Mouse (Mus musculus) CD4-positive, CD25-positive, alpha-beta regulatory T cell, adult 2 months (primary cell): ENCODE data around the gene Slc22a5.
"Not testable (repeated sequence)": the region's sequence is repeated elsewhere in the genome, so short reads cannot be mapped to it uniquely, and the experiment has no call there.

Experiments used
- DNase-seq: peaks from one replicate; pipeline ENCODE4 v3.0.0-alpha.2; 2012; ENCODE audit warnings: low read depth, low spot score

The Slc22a5 gene

GRCm38 (mm10) chr11:53891505-53892451 is at the start of gene Slc22a5:
Gene Slc22a5, minus strand, starts transcription at chr11:53891660.
- peak; percentile 99 for DNase-seq

- not testable (repeated sequence) for DNase-seq
These were observed 40.5 kb upstream of the Slc22a5 start for GRCm38 (mm10) chr11:53931944-53932318.

GRCm38 (mm10) chr11:53931091-53931943 is 39.9 kb upstream of the Slc22a5 start:
- peak; percentile 75 for DNase-seq

GRCm38 (mm10) chr11:53929741-53930140 is 38.3 kb upstream of the Slc22a5 start:
- no peak for DNase-seq

GRCm38 (mm10) chr11:53928585-53928984 is 37.1 kb upstream of the Slc22a5 start:
- DNase-seq, result no peak

- no peak for DNase-seq
These were observed 34.8 kb upstream of the Slc22a5 start for GRCm38 (mm10) chr11:53926303-53926702.

- no peak for DNase-seq
These were observed 27.4 kb upstream of the Slc22a5 start for GRCm38 (mm10) chr11:53918851-53919250.

- no peak for DNase-seq
These were observed 19.6 kb upstream of the Slc22a5 start for GRCm38 (mm10) chr11:53911011-53911410.

- DNase-seq, result no peak
These were observed 17.2 kb upstream of the Slc22a5 start for GRCm38 (mm10) chr11:53908686-53909085.

GRCm38 (mm10) chr11:53904534-53904925 is 13.1 kb upstream of the Slc22a5 start:
- no peak for DNase-seq

- DNase-seq, result no peak
These were observed 12.5 kb upstream of the Slc22a5 start for GRCm38 (mm10) chr11:53903781-53904533.

GRCm38 (mm10) chr11:53902741-53903140 is 11.3 kb upstream of the Slc22a5 start:
- DNase-seq, result no peak

- no peak for DNase-seq
These were observed 9.5 kb upstream of the Slc22a5 start for GRCm38 (mm10) chr11:53900991-53901390.

- no peak for DNase-seq
These were observed 8.5 kb upstream of the Slc22a5 start for GRCm38 (mm10) chr11:53899981-53900380.

GRCm38 (mm10) chr11:53899004-53899403 is 7.5 kb upstream of the Slc22a5 start:
- DNase-seq, result no peak

- peak; percentile 25 for DNase-seq
These were observed 5.5 kb upstream of the Slc22a5 start for GRCm38 (mm10) chr11:53896935-53897334.

GRCm38 (mm10) chr11:53893451-53893850 is 2.0 kb upstream of the Slc22a5 start:
- peak; percentile 13 for DNase-seq

- DNase-seq, result peak; percentile 84
These were observed 1.4 kb upstream of the Slc22a5 start for GRCm38 (mm10) chr11:53892716-53893416.

- peak; percentile 43 for DNase-seq
These were observed 455 bp downstream of the Slc22a5 start for GRCm38 (mm10) chr11:53890906-53891504.

GRCm38 (mm10) chr11:53890225-53890624 is 1.2 kb downstream of the Slc22a5 start:
- DNase-seq, result no peak
